Mouse (Mus musculus) spleen, postnatal 10 days (tissue): Measurements from ENCODE around the gene Rhbdl1.
"Not testable (repeated sequence)": the region's sequence is repeated elsewhere in the genome, so short reads cannot be mapped to it uniquely, and the experiment has no call there.

Experiments used
- DNase-seq, 2 experiments: peaks; one replicate each; pipeline ENCODE4 v3.0.0; 2021 to 2022; ENCODE audit warnings: low spot score in 2 of 2

Rhbdl1 gene

DNA sequence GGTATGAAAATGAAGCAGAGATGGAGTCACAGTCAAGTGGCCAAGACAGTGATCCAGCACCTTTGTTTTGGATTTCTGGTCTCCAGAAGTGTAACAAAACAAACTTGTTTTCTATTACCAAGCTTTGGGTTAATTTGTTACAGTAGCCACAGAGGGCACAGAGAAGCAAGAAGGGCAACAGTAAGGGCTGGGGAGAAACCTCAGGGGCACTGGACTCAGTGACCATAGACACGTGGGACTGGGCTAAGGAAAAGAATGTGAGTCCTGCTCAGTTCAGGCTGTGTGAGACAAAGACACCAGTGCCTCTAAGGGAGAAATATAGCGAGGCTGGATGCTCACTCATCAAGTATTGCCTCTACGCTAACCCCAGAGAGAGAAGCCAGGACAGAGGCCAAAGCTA lies 35.6 kb upstream of the Rhbdl1 start:
- no peak for DNase-seq

DNA sequence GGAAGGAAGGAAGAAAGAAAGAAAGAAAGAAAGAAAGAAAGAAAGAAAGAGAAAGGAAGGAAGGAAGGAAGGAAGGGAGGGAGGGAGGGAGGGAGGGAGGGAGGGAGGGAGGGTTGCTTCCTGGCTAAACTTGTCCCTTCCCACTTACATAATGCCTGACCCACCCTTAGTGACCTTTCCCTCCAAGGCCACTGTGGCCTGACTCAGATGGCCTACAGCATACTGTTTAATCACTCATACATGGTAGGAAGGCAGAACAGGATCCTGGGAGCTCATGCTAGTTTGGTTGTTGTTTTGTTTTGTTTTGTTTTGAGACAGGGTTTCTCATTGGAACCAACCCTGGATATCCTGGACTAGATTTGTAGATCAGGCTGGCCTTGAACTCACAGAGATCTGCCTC lies 34.5 kb upstream of the Rhbdl1 start:
- DNase-seq, result not testable (repeated sequence)

DNA sequence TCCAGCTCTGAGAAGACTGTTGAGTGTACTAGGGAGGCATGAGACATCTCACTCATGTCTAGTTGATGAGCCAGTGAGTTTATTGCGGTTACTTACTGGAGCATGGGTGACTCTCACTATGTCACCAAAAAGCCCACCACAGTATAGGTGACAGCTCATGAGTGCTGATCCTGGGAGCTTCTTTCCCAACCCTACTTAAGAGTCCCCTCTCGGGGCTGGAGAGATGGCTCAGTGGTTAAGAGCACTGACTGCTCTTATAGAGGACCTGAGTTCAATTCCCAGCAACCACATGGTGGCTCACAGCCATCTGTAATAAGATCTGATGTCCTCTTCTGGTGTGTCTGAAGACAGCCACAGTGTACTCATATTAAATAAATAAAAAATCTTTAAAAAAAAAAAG lies 32.9 kb upstream of the Rhbdl1 start:
- DNase-seq, result no peak

DNA sequence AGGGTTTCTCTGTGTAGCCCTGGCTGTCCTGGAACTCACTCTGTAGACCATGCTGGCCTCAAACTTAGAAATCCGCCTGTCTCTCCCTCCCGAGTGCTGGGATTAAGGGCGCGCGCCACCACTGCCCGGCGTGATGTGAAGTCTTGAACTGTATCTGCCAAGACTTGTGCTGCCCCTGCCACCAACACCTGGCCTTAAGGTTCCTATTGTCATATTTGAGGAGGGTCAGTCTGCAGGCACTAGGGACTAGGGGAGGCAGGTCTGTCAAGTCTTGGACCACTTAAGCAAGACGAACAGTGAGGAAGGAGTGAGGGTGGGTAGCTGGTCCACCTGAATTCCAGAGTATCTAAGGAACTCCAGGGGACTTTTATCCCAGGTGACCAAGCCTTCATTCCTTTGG lies 32.4 kb upstream of the Rhbdl1 start:
- DNase-seq, result no peak

DNA sequence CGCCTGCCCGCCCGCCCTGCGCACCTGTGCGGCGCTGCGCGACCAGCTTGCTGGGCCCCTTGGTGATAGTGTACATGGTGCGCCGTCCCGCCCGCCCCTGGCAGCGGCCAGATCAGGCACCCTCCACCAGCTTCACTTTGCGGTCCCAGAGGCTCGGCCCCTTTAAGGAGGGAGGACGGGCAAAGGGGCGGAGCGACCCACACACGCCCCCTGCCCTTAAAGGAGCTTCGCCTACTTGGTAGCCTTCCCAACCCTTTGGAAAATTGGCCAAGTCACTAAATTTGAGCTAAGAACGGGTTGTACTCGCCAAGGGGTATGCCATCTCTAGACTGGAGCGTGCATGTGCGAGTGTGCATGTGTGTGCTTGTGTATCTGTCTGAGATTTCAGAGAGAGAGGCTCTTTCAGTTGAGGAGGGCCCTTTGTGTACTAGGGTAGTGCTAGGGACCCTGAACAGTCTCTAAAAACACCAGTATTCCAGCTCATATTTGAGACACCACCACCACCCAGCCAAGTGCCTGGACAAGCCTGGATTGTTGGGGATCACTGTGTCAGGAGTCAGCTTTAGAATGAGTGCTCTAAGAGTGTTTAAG lies 31.6 kb upstream of the Rhbdl1 start, which contains the start of gene Mcrip2:
Gene Mcrip2, minus strand, starts transcription at position 164 of the 591 bp plus-strand sequence.
- peak; percentile 49 to 58 for DNase-seq

DNA sequence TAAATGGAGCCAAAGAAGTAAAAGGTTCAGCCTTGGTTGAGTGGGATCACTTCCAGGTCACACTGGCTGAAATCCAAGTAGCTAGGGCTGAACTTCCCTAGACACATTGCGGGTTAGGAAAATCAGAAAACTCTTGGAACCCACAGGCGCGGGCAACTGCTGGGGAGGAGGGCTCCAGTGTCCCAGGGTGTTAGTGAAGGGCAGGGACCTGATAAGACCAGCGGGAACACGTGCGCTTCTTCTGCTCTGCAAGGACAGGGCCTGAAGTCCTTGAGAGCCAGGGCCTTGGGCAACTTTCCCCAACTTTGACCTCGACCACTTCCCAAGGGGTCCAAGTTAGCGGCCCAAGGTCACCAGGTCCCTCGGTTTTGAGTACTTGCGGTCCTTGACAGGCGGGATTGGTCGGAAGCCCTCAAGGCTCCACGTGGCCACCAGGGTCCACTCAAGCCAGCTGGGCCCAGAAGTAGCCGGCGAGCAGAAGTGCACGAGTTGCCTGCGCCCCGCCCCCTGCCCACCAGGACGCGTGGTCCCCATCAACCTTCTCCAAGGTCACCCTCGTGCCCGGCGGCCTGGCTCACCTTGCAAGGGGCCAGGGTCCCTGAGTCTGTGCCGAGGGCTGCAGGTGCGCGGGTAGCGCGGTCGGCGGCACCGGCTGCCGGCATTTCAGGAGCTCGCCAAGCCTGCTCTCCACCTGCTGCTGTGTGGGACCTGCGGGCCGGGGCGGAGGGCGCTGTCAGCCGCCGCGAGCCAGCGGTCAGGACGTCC lies 30.9 kb upstream of the Rhbdl1 start:
- DNase-seq, result peak in 1 of 2 experiments; percentile 44

DNA sequence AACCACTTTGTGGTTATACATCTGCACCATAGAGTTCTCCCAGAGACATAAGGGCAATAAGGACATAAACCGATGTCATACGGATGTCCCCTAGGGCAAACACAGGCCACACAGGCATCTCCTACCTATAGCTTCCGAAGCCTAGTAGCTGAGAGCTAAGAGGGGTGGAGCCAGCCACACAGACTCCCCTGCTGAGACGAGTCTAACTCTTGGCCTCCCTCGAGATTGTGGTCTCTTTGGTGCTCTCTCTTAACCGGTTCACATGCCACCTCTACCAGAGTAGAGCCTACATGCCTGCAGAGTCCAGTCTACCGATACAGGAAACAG lies 30.4 kb upstream of the Rhbdl1 start:
- DNase-seq, result no peak

DNA sequence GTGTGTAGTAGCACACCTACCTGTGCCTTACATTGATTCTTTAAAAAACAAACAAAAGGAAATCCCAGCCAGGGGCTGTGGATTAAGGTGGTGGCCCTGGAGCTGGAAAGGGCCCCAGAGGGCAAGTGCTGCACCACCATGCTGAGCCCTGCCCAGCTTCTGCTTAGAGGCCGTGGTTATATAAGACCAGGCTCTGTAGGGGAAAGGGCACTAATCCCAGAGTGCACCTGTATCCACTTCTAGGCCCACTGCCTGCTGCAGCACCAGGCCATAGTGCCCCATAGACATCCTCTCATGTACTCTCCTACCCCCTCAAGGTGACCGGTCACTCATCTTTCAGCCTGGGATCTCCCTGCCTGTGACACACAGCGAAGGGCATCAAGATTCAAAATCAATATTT lies 29.1 kb upstream of the Rhbdl1 start:
- no peak for DNase-seq

DNA sequence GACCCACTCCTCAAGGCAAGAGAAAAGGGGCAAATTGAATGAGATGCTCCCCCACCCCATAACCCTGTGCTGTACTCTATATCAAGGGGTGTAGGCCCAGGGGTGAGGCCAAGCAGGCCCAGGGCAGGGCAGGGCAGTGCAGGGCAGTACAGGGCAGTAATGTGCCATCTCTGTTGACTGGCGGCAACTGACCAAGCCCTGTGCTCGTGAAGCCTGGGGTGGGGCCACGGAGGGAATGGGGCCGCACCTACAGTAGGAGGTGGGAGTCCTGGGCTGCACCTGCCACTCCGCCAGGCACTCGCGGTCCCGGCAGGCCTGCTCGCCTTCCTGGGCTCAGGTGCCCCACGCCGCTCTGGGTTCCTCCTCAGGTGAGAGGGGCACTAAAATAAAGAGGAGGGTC lies 28.2 kb upstream of the Rhbdl1 start:
- DNase-seq, result no peak

DNA sequence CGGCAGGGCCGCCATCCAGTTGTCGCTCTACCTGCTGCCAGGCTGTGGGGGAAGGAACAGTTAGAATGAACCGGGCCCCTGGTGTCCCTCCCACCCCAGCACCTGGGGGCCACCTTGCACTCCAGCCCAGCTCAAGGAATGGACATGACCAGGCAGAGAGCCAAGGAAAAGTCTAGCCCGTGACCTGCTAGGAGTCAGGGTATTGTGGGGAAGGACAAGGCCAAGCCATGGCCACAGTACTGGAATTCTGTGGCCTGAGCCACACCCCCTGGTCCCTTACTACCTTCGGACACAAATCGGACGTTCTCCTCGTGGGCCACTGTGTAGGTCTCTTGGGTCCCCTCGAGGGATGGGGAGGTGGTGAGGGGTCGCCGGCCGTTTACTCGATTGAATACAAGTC lies 27.2 kb upstream of the Rhbdl1 start:
- DNase-seq, result no peak

DNA sequence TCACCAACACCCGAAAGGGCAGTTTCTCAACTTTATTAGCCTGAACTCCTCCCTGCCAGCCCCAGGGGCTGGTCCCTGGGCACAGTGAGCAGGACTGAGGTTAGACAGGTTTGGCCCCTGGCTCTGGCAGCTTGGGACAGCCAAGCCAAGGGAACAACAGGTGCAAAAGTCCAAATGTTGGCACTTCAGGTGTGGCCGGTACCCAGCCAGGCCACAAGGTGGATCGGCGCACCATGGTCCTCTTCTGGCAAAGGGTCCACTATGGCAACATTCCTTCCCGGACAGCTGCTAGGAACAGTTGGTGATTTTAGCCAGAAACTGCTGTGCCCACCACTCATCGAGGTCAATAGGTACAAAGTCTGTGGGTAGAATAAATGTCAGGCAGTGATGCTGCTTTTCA lies 26.6 kb upstream of the Rhbdl1 start:
- DNase-seq, result no peak

DNA sequence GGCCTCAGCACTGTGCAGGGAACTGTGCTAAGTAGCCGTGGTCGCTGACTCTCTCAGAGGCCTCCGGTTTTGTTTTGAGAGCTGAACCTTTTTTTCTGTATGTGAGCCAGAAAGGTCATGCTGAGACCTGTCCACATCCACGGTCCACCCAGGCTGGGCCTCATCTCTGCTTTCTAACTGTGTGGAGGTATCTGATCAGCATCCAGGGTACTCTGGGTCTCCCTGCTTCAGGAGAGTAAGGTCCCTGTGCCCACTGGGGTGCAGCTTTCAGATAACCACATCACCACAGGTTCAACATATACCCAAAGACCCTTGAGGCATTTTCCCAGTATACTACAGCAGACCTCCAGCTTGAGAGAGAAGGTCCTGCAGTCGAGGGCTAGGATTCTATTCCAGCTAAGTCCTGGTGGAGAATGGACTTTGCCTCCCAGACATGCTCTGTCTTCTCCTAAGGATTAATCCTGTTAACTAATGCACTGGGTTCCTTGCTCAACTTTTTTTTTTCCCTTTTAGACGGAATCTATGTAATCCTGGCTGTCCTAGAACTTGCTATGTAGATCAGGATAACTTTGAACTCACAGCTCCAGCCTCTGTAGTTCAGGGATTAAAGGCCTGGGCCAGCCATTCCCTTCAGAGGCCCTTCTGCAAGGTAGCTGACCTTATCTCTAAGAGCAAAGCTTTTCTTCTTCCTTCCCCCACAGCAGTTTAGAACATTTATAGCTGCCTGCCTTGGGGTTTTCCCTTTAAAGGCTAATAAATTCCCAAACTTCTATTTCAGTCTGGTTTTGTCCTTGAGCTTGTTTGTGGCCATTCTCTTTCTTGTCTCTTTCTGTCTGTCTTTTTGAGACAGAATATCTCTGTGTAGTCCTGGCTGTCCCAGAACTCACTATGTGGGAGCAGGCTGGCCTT lies 24.9 kb upstream of the Rhbdl1 start:
- no peak for DNase-seq

DNA sequence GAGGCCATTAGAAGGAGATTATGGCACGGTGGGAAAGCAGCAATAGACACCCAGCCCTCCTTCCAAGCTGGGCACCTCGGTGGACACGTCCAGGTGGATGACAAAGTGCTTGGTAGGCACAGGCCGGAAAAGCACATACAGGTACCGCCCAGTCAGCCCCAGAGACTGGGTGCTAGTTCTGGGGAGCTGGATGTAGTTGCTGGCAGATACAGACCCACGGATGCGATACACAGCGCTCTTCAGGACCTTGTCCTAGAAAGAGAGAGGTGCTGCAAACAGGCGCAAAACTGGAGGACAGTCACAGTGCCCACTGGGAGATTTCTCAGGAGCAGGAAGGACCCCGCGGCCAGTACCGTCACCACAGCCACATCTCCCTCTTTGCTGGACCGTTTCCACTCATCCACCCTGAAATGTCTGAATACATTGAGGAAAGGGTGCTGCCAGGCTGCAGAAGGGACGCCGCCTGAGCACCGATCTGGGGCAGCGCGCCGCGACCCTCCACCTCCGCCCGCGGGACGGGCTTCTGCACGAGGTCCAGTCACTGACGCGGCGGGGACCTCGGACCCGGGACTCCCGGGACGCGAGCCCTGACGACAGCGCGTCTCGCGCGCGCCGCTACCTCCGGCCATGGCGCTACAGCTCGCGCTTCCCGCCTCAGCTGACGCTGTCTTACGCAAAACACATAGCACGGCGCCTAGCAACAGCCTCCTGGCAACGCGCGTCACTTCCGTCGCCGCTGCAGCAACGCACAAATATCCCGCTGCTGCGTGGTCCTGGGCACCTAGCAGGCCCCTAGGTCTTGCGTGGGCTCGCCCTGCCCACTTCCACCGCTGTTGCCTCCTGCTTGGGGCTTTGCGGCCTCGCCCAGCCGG lies 24.0 kb upstream of the Rhbdl1 start, which contains the start of gene Wdr90:
Gene Wdr90, minus strand, starts transcription at position 670 of the 872 bp plus-strand sequence.
- DNase-seq, result peak; percentile 81 to 92

DNA sequence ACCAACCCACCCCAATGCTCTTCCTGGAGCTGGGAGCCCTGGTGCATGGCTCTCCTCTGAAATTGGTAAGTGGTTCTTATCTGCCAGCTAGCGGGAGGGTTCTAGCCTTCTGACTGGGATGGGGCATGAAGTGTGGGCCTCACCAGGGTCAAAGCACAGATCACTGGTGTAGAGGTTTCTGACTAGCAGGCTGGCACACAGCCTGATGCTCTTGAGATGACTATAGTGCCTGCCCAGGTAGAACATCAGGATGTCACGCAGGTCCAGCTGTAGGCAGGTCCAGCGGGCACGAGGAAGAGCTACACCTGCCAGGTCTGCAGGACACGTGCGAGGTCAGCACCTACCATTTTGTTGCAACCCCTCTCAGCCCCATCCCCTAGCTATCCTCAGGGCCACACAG lies 23.1 kb upstream of the Rhbdl1 start:
- DNase-seq, result no peak

DNA sequence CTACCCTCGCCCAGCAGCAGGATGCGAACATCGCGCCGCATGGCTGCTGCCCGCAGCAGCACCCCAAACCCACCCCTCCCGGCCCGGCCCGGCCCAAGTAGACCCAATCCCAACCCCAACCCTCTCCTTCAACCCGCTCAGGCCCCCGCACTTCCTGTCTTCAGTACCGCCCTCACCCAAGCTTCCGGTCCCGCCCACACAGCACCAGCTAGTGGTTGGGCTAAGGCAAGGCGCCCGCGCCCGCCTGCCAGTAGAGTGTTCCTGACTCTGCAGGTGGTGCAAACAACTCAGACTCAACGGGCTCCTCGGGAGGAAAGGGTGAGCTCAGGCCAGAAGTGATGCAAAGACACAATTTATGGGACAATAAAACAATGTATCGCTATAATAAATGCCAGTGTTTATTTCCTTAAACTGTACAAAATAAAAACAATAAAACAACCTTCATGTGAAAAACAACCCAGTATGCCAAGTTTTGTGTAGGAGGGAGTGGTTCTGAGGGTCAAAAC lies 7.4 kb upstream of the Rhbdl1 start, which contains the start of gene Rhot2:
Gene Rhot2, minus strand, starts transcription at position 456 of the 506 bp plus-strand sequence.
- DNase-seq, result peak; percentile 86 to 97

DNA sequence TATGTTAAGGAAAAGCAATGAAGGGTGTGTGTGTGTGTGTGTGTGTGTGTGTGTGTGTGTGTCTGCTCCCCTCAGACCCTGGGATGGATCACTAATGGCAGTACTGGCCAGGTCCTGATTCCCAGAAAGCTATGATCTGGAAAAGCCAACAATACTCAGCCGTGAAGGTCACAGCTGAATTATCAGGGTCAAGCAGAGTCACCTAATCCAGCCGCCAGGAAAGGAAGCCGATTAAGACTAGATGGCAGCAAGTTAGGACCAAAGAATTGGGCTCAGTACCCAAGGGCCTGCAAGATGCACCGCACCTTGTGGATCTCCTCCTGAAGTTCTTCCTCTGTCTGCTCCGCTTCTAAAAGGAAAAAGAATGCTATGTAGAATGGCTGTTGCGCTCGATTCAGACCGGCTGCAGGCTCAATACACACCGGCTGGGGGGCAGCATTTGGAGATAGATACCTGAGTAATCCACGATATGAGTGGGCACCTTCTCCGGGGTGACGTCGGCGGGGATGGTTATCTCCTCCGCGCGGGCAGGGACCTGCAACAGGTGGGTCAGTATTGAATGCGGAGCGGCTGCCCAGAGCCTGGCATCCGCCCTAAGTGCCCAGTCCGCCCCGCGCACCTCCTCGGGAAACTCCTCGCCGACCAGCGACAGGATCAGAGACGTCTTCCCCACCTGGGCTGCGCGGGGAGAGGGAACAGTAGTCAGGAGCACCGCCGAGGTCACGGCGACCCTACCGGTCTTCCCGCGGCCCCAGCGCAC lies 6.7 kb upstream of the Rhbdl1 start:
- no peak for DNase-seq

DNA sequence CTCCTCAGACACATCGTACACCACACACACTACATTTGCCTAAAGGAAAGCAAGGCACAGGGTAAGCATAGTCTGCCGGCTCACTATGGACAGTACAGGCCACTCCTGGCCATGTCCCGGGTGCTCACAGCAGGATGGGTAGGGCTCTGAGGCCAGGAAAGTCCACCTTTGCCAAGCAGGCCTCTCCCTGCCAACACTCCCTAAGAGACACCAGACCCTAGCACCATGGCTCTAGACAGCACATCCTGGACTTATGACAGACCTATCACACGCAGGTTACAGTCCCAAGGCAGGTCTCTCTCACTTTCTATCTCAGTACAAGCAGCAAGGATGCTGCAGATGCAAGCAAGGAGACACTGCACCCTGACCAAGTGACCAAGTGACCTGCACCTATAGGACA lies 6.0 kb upstream of the Rhbdl1 start:
- DNase-seq, result no peak

DNA sequence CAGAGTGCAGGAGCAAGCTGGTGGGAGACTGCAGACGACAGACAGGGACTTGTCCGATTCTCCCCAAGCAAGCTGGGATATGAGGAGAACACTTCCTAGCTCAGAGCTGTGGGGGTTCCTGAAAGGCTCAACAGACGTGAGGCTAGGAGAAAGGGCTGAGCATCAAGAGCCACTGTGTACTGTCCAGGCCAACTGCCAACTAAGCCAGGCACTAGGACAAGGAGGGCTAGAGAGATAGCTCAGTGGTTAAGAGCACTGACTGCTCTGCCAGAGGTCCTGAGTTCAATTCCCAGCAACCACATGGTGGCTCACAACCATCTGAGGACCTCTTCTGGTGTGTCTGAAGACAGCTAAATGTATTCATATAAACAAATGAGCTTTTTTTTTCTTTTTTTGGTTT lies 5.4 kb upstream of the Rhbdl1 start:
- DNase-seq, result no peak

DNA sequence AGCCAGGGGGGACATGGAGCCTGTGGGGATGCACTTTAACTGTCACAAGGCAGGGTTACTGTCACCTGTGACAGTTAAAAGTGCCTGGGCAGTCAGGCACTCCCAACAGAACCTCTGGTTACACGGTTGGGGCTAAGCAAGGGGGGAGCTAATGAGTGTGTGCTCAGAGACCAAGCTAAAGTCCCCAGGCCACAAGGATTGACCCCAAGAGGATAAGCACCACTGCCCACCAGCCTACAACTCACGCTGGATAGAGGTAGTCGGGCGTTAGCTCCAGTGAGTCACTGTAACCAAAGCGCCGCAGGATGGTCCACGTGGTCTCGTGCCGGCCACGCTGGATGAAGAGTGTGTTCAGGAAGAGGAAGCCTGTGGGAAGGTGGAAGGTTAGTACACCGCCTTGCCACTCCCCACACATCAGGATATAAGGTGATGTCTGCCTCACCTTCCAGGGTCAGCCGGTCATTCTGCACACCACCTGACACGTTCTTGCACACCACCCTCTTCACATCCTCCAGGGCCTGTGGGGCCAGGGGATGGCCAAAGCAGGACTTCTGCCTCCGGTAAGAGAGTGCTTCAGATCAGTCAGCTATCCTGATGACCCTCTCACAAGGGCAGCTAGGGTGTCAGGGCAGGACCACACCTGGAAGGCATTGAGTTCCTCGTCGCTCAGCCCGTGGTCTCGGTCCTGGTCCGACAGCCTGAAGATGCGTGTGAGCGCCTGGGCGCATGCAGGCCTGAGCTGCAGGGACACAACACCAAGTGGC lies 4.2 kb upstream of the Rhbdl1 start, which contains the start of gene Gm20683:
Gene Gm20683, minus strand, starts transcription at position 647 of the 764 bp plus-strand sequence.
- no peak for DNase-seq

DNA sequence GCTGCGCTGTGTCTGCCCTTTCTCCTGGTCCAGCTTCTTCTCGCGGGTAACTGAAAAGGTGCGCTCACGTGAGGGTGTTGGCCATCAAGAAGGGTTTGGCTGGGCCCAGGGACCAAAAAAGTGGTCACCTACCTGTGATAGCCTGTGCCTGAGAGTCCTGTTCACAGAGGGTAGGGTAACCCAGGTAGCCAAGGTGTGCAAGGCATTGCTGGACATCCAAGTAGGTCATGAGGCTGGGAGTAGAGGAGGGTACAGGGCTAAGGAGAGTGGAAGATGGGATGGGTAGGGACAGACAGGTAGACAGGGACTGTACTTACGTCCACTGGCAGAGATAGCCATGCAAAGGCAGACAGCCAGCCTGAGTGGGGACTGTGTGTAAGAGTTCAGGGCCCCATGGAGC lies 3.4 kb upstream of the Rhbdl1 start:
- no peak for DNase-seq
